Mouse (Mus musculus) thymus, postnatal 10 days (tissue): Measurements from ENCODE around the gene Fgd3.

ENCODE experiments used
- DNase-seq, 2 experiments: peaks; one replicate each; pipeline ENCODE4 v3.0.0; 2021; ENCODE audit warnings: low spot score in 2 of 2

Fgd3 gene

DNA sequence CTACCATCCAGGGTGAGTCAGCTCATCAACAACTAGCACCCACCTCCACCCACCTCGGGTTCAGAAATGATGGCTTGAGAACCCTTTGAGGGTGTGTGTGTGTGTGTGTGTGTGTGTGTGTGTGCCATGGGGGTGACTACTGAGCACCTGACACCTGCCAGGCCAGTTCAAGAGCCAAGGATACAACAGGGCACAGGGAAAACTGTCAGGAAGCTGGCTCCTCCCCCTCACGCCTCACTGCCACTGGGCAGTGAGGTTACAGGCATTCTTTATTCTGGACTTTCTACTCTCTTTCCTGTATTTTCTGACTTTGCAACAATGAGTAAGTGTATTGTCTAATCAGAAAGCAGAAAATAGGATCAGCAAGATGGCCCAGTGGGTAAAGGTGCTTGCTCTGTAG lies 70.5 kb downstream of the Fgd3 start:
- no peak for DNase-seq

DNA sequence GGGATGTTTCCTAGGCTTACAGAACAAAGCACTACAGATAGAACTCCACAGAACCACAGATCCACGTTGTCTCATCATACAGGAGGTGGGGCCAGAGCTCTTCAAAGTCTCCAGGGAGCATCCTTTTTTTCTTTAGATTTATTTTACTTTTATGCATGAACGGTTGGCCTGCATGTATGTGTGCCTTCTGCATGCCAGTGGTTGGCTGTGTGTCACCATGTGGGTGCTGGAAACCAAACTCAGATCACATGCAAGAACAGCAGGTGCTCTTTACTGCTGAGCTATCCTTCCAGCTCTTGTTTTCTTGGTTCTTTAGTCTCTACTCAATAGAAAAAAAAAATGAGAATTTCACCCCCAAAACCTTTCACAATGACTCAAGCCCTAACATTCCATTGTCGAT lies 71.2 kb downstream of the Fgd3 start:
- no peak for DNase-seq

DNA sequence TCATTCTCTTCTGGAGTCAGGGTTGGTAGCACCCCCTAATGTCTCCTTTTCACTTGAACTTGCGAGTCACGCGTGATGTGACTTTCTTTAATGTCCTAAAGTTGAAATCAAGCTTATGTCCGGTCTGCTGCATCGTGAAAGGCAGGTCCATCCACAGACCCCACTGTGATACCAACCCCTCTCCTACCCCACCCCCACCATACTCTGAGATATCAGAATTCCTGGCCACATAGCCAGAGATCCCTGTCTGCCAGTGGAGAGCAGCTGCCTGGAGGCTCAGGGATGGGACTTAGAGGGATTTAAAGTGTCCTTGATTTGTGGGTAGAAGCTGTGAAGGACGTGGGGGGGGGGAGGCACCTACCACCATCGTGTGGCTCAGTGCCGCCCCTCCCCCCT lies 71.6 kb downstream of the Fgd3 start, which contains the start of gene Susd3:
Gene Susd3 (minus strand): TSS at position 240 of the 396 bp plus-strand sequence.
- DNase-seq: no peak

DNA sequence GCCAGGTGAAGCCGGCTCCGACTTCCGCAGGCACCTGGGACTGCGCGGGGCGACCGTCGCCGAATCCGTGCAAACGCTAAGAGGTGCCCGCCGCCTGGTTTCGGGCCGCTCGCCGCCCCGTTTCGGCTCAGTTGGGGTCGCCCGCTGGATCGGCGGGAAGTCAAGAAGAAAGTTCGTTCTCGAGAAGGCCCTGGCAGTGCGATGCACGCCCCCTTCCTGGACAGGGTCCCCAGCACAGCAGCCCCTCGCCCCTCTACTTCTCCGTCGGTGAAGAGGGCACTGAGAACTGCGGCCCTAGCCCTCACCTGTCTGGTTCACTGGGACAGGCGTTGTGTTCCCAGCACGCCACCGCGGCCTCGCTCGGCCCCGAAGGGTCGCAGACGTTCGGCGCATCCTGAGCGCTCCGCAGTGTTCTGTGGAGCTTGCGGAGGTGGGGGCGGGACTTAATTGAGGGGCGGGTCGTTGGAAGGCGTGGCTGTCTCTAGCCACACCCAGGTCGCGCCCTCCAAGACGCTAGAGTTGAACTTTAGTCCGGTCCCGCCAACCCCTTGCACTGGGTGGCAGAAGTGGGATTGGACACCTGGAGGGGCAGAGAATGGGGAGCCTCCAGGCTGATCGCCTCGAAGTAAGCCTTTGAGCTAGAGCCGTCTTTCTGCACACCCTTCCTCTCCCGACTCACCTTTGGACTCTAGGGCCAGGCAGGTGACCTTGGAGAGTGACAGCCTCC lies 72.2 kb downstream of the Fgd3 start:
- DNase-seq: peak; percentile 16 to 50

DNA sequence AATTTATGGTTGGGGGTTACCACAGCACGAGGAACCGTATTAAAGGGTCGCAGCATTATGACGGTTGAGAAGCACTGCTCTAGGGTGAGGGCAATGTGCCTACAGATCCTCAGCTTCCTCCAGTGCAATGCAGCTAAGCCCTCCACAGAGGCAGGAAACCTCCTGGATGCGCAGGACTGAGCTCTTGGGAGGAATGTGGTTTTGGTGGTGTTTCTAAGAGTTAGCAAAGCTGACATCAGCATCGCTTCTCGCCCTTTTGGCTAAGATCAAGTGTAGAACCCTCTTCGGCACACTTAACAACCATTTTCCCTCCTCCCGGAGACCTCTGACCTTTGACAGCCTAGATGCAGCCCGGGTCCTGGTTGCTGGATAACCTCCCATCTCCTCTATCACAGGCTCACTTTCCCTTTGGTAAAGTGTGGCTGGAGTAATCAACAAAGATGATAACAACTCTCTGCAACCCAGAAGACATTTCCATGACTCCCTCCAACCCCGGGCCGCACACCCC lies 72.8 kb downstream of the Fgd3 start:
- DNase-seq: no peak

DNA sequence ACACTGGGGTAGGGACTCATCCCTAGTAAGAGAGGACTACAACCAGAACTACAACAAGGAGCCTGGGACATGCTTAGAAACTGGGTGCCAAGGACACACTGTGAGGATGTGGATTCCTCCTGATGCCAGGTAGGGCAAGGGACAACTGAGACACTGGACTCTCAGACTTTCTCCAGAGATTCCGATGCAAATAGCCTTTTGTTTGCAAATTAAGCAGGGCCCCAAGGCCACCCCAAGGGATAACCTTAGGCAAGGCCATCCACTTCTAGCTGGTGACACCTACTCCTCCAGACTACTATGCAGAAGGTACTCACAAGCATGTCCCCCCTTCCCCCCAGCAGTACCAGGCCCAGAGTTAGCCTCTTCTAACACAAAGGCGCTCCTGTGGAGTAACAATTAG lies 73.5 kb downstream of the Fgd3 start:
- DNase-seq: no peak

DNA sequence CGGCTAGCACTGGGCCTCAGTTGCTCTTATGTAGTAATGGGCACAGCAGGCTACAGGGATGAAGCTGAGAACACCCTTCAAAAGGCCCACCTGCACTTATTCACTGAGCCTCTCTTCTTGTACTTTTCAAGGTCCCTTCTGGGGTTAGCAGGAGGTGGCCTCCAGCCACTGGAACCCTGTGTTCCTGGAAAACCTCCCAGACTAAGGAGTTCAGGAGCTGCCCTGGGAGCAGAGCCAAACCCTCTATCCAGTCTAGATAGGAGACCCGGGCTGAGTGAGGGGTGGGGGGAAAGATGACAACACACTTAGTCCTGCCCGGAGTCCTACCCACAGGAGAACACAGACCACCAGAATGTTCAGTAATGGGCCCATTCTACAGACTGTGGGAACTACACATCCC lies 74.1 kb downstream of the Fgd3 start:
- DNase-seq: no peak

DNA sequence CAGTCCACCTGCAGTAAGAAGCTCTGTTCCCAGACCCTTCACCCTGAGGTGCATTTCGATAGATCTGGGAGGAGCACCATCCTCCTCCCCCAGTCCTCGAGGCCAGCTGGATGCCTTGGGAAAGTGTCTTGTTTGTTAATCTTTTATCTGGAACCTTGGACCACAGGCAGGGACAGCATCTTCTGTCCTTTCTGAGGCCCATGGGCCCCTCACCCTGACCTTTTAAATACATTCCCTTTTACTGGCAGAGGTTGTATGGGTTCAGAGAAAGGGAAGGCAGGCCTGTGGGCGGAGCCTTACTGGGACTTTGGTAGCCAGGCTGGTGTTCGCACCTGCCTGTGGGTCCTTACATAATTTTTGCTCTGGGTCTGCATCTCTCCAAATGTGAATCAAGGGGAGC lies 74.9 kb downstream of the Fgd3 start:
- DNase-seq: no peak

DNA sequence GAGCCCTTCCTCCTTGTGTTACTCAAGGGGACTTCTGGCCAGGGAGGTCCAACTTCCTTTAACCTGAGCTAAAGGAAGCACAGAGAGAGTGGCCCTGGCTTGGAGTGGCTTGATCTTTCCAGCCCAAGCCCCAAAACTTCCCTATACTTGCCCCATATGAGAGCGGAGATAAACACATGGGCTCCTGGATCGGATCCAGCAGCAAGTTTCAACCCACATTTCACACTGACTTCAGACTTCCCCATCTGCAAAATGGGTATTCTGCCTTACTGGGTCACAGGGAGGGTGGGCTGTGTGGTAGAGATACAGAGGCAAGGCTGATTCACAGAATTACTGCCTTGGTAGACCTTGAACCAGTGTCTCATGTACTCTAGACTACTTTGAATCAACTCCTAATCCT lies 76.6 kb downstream of the Fgd3 start:
- DNase-seq: no peak

DNA sequence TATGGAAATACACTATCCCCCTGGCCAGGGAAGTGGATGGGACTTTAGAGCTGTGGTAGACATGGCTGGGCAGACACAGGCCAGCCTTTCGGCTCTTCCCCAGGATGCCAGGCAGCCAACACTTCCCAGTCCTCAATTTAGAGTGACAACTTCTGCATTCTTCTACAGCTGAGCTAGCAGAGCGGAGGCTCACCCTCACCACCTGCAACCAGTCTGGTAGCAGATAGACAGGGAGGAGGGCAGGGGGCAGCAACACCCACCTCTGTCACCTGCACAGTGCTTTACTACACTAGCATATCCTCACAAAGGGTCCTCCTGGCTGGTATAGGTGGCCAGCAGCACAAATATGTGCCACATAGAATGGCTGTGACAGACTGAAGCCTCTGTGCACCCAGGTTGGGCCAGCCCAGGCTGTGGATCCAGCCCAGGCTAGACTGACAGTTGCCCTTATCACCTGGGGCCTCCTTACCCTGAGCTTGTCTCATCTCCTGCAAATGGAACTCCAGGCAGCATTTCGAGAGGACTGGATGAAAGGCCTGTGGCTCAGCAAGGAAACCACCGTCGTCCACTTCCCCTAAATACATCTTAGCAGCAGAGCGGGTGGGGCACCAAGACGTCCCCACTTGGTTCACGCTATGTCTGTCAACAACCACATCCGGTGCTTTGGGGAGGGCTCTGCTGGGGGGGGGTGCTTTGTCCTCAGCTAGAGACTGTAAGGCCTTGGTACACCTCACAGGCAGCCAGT lies 77.6 kb downstream of the Fgd3 start:
- DNase-seq: peak; percentile 81 to 82

DNA sequence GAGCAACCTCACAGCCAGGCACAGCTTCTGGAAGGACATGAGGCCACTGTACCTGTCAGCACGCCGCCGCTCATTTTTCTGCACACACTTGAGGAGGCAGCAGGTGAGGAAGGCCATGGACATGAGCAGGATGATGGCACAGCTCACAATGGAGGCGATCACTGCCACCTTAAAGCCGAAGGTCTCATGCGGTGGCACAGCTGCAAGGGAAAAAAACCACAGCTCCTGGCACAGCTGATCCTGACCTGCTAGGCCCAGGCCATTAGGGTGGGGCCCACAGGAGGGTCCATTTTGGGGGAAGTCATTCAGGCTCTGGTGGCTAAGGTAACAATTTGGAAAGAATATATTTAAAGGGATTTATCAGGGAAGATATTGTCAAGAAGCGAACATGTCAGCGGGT lies 81.4 kb downstream of the Fgd3 start:
- no peak for DNase-seq

DNA sequence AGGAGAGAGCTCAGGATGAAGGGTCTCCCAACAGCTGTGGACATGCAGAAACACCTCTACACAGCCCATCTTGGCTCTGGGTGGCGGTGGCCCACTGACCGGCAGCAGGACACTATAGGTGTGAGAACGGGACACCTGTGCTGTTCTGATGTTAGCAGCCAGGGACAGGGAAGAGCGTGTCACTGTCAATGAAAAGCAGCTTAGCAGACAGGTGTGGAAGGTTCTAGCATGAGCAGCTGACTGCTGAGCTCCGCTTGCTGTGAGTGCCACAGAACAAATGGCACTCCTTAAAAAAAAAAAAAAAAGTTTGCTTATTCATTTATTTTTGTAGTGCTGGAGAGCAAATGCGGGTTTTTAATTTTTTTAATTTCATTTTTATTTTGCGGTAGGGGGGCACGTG lies 82.5 kb downstream of the Fgd3 start:
- DNase-seq: no peak

DNA sequence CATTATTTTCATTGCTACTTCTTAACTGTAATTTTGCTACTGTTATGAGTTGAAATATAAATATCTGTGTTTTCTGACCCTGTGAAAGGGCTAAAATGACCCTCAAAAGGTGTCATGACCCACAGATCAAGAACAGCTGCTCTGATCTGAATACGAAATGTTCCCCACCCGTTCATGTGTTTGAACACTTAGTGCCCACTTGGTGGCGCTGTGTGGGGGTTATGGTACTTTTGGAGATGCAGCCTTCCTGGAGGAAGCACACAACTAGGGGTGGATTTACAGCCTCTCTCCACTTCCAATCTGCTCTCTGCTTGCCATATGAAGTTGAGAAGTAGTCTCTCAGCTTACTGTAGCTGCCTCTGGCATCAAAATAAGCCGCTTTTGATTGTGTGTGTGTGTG lies 85.4 kb downstream of the Fgd3 start:
- DNase-seq: no peak

DNA sequence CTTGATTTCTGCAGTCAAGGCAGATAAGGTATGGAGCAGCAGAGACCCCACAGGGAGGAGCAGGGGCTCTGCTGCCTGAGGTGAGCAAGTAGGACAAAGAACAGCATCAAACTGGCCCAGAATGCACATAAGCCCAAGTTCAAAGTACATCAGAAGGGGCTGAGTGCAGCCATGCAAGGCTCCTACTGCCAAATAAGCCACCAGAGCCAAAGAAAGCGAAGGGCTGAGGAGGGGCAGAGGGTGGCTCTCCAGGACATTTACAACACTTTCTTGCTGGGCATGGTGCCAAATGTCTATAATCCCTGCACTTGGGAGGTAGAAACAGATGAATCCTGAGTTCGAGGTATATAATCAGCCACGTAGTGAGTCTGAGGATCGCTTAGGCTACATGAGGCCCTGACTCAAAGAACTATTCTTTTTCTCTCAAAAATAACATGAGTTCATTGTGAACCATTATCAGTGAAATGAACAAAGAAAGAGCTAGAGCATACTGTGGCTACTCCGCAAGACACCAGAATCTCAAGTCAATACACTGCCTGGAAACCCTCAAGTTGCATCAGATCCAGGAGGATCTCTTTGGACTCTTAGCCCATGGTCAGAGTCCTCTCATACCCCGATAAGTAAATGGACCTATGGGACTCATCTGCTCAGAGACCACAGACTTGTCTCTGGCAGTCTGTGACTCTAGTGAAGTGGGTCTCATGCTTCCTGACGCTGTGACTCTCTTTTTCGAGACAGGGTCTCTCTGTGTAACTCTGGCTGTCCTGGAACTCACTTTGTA lies 86.1 kb downstream of the Fgd3 start:
- DNase-seq: no peak

DNA sequence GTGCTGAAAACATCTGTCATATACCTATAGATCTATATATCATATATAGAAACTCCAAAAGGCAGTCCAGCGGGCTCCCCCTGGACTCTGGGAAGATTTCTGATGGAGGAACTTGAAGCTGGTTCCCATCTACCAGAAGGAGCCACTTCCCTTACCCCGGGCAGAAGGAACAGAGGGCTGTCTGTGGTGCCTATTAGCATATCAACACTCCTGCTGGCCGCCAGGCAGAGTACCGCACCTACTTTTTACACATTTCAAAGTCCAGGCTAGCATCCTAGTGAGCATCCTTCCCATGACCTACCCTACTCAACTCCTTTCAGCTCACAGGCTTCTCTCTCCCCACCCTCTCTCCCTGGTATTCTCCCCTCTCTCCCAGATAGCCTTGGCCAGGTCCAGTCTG lies 94.5 kb downstream of the Fgd3 start:
- DNase-seq: no peak

DNA sequence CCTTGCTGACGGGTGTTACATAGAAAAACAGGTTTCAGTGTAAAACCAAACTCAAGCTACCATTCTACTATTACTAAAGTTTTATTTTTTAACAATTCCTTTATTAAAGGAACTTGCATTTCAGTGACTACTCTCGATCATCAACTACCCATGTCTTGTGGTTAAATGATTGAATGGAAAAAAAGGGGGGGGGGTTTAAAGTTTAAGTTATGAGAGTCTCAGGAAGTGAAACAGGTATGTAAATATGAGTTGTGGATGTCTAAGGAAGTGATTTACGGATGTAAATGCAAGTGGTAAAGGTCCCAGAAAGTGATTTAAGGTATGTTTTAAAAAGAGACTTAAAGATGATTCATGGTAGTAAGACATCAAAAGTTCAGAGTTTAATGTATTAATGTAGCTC lies 95.0 kb downstream of the Fgd3 start:
- no peak for DNase-seq

DNA sequence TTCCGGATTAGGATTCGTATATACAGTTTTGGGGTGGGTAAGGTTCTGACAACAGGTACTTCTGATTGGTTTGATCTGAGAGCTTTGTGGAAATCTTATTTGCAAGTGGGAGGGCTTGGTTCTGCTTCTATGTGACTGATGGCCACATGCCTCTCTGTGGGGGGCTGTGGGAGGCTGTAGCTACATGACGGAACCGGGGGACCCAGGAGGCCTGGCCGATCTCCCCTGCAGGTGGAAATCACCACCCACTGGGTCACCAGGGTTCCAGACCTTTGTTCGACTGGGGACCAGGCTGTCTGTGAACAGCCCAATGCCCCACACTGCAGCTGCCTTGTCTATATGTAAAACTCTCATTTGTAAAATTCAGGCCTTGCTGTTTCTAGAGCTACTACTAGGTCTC lies 95.4 kb downstream of the Fgd3 start:
- no peak for DNase-seq

DNA sequence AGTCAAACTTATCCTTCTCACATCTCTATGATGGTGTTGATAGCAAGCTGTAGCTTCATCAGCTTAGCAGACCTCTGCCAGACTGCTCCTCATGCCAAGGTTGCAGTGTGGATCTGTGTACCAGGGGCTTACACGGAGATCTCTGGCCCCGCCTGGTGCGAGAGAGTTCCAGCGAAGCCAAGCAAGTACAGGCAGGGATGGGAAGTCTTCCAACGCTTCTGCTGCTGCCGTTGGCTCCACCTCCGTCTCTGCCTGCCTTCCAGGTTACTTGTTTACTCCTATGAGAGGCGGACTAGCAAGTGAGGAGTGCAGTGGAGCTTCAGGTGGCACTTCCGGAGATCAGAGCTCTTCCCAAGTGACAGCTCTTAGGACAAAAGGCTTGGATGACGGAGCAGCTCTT lies 95.8 kb downstream of the Fgd3 start:
- DNase-seq: no peak

DNA sequence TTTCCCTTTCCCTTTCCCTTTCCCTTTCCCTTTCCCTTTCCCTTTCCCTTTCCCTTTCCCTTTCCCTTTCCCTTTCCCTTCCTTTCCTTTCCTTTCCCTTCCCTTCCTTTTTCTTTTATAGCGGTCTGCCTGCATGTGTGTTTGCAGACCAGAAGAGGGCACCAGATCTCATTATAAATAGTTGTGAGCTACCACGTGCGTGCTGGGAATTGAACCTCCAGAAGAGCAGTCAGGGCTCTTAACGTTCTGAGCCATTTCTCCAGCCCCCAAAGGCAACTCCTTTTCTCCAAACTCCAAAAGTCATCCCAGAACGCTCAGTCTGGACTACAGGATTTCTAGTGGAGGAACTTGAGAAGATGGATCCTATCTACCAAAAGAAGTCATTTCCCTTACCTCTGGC lies 99.2 kb downstream of the Fgd3 start:
- DNase-seq: no peak

DNA sequence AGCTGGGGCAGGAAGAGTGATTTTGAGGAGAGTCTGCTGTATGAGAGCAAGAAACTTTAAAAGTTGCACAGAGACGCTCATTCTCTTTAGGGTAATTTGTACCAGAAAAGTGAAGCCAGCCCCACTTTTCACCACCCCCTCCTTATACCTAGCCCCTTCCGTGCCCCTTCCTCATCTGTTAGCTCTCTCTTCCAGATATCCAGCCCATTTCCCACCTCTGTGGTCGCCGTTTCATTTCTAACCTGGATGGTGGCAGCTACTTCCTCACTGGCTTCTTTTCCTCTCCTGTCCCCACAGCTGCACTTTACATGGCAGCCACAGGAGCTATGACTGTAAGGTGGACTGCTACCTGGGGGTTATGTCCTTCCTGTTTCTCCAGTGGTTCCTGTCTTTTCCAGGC lies 100.7 kb downstream of the Fgd3 start:
- no peak for DNase-seq

DNA sequence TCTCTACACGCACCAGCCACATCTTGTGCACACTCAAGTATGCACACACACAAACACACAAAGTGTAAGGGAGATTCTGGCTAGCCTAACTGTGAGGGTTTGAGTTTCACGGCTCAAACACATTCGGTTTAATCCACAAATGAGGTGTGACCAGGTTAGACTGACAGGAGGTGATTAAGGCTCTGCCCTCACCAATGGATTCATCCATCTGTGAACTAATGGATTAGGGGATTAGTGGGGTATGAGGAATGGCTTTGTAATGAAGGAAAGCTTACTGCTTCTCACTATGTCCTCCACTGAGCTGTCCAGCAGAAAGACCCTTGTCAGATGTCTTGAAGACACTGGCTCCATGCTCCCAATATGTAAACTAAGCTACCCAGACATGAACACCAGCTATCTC lies 101.5 kb downstream of the Fgd3 start:
- no peak for DNase-seq

DNA sequence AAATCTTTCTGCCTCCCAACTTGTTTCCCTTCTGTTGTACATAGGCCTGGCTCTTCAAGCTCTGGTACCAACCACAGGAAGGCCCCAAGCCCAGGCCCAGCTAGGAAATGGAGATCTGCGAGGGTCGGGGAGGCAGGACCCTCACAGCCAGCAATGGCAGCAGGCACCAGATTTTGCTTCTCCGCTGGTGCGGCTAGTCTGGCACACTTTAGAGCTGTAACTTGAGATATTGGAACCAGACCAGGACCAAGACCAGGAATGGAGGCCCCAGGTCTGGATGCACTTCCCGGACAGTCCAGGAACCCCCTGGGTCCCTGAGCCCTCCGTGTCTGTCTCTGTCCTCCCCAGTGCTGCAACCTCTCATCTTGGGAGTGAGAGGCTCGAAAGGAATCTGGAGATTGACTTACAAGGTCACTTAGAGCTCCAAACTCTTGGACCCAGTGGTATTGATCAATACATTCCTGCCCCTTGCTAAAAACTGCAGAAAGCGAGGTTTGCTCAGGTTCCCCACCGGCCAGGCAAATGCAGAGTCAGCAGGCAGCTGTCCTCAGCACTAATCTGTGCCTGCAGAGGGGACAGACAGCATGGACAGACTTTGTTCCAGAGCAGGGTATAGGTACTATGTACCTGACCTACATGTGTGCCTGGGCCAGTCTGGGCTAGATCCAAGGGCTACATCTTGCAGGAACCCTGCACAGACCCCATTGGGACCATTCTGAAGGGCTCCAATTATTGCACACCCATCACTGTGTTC lies 103.1 kb downstream of the Fgd3 start:
- DNase-seq: no peak
